Mouse (Mus musculus) R1 (cell line): ENCODE measurements at regions not wholly inside any gene's neighbourhood (a gene's known extent, or its start where the extent isn't known, plus 50 kb on each side); places are given as distances from the start of the nearest gene placed in this dataset.
A peak's percentile ranks its signal among the peaks of the same experiment; 100 is the strongest.

Experiments used
- DNase-seq: peaks from one replicate; pipeline ENCODE4 v3.0.0-alpha.2; 2018; ENCODE audit warnings: low read depth, low spot score

DNA sequence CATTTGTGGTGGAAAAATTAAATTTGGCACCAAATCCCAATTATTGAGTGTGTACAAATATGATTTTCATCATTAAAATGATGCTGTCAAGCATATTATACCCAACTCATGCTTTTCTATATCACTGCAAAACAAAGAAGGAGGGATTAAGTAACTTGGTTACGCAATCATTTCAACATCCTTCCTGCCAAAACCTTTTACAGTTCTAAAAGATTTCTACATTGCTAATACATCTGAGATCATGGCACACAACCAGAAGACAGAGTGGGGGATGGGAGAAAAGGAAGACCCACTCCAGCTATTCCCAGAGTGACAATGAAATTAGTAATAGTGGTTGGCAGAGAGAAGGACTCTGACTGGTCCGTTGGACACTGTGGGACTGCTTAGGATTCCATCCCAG, 280.3 kb upstream of the Nr2f2 start:
- no peak for DNase-seq

DNA sequence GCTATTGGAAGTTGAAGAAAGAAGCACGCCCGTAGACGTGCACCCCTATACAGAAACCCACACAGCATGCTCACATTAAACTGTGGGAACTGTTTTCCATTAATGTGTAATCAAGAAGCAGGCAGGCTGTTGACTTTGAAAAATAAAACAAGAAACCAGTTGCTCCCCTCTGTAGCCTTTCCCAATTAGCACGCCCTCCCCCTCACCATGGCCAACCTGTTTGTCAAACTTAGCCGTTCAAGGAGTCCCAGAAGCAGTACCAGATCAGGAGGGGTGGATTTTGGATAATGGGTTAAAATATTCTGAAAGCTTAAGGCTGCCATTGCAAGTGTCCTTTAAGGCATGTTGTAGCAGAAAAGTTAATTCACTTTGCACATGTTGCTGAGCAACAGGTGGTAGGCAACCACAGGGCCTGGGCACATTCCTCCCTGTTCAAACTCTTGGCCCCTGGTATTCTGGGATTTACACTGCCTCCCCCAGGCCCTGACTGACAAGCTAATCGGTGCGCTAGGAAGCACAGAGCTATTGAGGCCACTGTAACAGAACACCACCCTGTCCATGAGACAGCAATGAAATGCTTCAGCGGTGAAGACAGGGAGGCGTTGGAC, 277.3 kb upstream of the Nr2f2 start:
- peak; percentile 7 for DNase-seq

DNA sequence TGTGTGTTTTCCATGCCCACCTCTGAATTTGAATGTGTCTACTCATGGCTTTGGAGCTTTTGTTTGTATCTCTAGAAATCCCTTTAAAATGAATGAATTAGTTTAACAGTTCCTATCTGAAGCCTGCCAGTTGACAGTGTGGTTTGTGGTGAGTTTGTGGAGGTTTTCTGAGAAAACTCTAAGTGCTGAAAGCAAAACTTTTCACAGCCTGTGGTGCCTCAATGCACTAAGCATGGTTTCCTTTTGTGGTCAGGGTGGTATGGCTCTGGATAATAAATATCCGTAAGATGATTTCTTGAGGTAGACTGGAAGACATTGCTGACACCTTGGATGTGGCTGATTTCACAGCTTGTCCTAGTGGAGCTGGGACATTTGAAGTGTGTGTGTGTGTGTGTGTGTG, 276.5 kb upstream of the Nr2f2 start:
- no peak for DNase-seq

DNA sequence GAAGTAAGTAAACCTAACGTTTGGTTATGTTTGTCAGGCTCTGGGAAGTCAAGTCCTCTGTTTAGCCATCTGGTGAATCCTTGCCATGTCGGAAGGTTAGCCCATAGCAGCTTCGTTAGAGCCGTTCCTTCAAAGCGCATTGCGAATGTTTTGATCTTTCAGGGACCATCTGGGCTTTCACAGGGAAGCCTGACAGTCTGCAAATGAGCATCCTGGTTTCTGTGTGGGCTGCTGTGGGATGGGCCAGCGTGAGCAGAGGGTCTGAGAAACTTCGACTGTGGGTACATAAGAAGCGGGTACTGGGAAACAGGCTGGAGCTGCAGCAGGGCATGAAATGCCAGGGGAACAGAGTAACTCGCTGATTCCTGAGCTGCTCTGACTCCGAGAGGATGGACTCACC, 274.7 kb upstream of the Nr2f2 start:
- DNase-seq, result no peak

DNA sequence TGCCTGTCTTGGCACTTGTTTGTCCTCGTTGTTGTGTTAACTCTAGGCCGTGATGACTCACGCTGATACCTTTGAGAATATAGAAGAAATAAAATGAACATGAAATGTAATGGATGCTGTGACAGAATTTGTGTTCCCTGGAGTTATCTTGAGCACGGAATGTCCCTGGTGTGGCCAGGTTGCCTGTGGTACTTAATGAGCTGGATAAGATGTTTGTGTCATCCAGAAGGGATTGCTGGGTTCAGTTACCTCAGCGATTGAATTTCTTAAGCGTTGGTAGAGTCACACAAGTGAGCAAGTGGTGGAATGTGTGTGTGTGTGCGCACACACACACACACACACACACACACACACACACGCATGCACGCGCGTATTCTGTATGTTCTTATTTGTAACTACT, 274.0 kb upstream of the Nr2f2 start:
- DNase-seq, result no peak

DNA sequence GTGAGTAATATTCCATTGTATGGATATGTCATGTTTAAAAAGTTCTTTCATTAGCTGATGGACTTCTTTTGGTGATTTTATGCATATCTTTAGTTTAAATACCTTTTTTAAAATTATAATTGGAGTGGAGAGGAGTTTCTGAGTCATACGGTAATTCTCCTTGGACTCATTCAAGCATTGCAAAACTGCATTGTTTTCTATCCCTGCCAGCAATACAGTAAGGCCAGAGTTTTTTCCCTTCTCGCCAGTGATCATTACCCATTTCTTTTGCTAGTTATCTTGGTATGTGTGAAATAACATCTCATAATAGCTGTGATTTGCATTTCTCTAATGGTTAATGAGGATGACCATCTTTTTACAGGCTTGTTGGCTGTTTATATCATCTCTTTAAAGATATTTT, 271.6 kb upstream of the Nr2f2 start:
- DNase-seq, result no peak

DNA sequence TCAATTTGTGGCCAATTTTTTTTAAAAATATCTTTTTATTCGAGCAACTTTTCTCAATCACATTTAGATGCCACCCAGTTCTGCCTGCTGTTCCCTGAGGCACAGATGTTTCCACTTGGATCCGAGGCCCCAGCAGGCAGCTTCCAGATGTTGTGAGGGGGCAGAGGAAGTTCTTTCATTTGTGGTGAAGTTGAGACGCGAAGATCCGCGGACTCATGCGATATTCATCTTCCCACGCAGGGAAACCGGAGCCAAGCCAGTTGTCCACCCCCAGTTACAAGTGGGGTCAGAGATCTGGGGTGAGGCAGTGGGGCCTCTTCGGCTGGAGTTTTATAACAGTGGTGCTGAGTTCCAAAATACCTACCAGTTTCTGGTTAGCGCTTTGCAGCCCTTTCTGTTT, 267.5 kb upstream of the Nr2f2 start:
- no peak for DNase-seq

DNA sequence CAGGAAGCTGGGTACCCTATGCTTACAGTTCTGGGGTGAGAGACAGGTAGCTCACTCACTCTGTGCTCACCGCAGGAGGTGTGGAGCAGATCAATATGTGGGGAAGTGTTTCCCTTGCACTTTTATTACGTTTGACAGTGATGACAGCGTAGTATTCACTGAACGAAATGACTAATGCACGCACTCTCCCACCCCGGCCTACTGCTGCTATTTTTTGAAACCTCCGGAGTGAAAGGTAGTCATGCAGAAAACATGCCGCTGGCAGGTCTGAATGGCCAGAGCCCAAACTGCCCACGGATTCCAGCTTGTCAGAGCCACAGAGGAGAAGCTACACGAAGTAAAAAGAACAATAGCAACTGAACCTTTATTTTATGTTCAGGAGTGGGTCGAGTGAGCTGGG, 267.0 kb upstream of the Nr2f2 start:
- no peak for DNase-seq

DNA sequence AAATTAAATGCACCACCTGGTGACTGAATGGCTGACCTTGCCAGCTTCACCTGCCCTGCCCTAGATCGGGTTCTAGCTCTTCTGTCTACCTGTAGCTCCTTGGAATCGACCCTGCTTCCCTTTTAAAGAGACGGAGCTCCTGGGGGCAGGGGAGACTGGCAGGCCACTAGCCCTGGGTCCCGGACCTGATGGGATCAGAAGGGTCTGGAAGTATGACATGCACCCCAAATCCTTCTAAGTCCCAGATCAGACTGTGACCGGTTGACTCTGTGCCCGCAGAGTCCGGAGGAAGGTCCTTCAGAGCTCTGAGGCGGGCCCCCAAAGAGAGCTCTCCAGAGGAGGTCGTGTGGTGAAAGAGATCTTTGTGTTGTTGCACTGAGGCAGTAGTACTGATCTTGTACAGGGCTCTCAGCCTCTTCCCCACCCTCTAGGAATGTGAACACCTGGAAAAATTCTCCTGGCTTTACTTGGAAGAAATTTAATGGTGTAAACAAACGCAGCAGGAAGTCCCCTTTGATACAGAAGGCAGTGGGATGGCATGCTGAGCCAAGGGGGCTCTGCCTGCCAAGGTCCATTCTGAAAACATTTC, 259.2 kb upstream of the Nr2f2 start:
- DNase-seq, result peak; percentile 54

DNA sequence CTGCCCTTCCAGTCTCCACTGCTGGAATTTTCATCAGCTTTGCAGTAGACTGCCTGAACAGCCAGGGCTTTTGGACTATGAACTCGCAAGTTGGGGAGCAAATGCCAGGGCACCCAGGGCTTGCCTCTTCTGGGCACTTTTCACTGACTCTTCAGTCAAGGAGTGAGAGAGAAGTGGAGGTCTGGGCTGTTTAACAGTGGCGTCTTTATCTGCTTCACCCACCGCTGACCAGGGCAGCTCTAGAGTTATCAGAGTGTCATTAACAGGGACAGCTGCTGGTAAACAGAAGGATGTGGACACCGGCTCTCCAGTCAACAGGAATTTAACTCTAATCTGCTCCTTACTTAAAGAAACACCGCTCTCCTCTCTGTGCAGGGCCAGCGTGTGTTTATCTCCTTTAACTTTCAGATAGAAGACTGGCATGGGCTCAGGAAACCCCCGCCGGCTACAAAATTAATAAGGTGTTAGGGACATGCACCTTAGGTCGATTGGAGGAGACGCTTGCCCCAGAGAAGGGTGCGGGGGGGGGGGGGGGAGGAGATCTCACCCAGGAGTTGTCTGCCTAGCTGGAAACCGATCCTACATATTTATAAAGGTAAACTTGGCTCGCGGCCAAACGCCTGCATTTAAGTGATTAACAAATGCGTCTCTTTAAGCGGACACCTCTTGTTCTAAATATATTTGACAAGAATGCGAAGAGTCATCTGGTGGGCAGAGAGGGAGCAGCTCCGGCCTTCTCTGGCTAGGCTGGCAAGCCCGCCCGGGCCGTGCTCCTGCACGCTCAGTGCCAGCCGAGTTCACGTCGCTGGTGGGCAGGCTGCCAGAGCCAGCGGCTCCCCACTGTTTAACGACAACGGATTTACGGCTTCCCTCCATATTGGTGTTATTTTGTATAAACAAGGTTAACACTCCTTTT, 258.4 kb upstream of the Nr2f2 start:
- peak; percentile 51 for DNase-seq

DNA sequence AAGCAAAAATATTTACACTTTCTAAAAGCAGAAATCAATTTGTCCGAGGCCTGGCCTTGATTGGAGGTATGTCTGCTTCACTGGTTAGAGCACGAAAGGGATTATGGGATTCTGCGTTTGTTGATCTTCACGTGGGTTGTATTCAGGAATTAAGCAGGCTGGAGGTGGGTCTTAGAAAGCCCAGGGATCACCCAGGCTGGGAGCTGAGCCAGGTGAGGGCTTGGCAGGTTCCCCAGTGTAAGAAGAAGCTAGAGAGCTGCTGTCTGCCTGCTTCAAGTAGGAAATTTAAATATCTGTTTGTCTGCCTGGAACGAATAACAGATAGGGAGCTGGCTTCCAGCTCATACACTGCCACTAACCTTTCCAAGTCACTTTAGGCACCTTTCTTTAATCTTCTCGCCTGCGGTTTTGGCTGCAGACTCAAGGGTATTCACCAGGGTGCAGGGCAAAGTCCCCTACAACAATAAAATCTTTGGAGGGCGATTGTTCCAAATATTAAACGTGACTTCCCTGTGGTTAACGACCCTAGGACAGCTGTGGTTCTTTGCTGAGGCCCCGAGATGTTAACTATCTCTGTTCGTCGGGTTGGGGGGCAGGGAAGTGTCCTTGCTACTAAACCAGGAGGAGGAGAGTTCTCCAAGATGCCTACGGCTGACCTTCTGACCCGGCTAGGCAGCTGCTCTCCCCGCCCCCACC, 257.6 kb upstream of the Nr2f2 start:
- peak; percentile 59 for DNase-seq

DNA sequence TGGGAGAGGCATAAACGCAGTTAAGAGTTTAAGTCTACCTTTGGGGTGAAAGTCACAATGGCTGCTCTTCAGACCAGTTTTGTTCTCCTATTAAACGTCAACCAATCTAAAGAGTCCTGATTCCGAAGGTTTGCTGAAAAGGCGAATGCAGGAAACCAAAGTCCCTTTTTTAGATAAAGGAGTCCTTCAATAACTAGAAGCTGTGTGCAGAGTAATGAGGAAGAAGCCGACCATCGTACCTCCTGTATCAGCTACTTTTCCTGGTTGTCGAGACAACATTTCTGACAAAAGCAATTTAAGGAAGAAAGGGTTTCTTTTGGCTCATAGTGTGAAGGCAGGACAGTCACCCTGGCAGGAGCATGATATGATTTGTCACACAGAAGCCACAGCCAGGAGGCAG, 252.9 kb upstream of the Nr2f2 start:
- no peak for DNase-seq

DNA sequence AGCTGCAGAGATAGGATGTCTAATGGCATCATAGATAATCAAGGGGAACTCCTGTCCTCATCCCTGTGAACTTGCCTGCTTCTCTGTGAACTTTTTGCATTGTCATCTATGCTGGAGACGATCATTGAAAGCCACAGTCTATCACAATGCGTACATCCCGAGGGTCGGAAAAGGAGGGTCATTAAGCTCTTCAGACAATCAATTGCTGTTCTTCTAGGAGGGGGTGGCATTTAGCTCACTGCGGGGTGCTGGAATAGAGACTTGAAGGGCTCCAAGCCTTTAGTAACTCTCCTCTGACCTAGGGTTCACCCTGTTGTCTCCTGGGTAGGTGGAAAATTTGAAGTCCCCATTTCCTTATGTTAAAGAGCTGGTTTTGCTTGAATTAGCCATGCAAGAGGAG, 251.7 kb upstream of the Nr2f2 start:
- peak; percentile 64 for DNase-seq

DNA sequence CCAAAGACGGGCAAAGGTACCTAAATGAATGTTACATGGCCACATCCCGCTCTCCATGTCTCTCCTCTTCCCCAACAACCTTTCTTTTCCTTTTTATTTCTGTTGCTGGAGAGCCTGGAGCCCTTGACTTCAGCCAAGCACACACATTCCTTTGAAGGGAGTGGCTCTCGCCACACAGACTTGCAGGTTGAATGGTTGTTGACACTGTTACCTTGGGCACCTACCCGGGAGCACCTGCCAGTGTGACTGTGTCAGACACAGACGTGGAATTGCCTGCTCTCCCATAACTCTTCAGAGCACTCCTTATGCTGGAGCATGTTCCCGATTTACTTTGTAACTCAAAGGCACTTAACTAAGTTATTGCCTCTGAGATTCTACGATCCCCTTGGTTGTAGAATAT, 240.0 kb upstream of the Nr2f2 start:
- peak; percentile 73 for DNase-seq

DNA sequence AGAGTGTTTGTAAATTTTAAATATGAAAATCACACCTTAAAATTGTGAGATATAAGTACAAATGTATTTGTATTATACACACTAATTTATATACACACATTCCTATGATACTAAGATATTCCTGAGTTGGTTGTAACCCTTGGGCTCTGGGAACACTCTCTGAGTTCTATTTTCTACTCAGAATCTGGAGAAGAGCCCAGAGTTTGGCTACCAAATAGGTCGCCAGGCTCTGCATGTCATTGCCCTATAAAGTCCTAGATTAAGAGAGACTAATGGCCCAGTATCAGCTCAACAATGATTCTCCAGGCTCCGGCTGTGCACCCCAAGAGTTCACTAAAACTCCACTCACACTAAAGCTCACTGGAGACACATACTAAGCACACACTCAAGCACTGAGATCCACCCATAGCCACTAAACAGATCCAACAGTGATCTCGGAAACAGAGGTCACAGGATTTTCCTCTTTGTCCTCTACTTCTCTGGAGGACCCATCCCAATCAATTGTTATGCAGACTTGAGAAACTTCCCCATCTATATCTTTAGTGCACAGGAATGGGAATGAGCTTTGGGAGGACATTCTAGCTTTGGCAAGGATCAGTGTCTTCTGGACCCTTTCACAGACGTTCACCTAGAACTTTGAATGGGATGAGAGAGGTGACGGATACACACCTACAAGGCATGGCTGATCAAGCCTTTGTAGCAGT, 238.1 kb upstream of the Nr2f2 start:
- peak; percentile 51 for DNase-seq

DNA sequence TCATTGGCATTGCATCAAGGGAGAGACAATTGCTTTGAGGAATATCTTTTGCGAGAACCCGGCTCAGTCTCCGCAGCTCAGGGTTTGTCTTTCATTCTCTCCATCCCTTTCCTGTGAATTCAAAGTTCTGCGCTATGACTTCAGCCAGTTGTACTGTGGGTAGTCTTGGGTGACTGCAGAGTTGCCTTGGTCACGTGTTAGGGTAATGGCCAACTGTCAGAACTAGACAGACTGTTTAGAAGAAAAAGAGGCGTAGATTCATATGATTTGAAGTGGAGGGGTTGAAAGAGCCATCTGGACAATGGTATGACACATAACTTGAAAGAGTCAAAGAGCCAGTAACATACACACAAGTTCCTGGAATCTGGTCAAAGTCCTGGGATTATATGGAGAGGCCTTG, 226.5 kb upstream of the Nr2f2 start:
- DNase-seq, result no peak

DNA sequence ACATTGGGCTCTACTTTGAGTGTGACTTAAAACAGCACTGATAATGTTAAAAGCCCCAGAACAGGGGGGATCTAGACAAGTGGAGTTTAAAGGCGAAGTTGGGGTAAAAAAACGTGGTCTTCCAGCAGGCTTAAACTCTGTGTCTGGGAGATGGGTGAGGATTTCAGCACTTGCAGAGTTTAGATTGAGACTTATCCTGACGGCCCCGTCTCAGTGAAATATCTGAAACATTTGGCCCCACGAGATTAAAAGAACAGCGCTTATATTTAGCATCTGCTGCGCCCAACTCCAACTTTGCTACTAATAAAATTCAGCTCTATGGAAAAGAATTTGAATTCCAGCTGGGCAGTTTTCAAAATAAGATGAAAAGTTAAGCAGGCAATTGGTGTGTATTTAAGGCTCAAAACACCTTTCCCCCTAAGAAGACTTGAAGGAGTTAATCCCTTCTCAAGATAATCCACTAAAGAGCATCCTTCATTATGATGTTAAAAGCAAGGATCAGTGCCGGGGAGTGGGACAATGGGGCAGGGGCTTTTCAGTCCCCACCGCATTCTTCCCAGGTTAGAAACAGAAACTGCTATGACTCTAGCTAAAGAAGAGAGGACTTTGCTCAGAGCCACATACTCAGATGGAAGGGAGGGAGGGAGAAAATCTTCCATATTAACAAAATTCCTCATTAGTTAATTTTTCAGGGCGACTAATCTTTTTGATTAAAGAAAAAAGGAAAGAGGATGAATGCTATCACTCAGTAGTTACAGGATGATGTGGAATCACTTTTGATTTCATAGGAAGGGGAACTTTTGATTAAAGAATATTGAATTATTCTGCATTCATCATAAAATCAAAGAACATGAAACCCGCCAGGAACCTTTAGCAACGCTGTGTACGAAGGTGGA, 225.1 kb upstream of the Nr2f2 start:
- peak; percentile 82 for DNase-seq

DNA sequence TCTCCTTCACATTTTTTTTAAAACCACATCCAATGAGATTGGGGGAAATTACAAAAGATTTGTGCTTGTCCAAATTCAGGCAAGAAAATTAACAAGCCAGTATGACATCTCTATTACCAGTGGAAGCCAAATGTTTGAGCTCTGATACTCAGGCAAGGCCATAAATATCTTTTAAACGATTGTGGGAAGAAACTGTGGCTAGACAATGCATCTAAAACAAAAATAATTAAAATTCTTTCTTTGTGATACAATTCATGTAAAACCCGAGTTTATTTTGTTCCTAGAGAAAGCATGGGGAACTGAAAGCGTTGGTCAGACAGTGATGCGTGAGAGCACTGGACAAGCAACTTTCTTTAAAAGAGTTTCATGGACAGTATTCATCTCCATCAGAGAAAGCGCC, 223.2 kb upstream of the Nr2f2 start:
- no peak for DNase-seq

DNA sequence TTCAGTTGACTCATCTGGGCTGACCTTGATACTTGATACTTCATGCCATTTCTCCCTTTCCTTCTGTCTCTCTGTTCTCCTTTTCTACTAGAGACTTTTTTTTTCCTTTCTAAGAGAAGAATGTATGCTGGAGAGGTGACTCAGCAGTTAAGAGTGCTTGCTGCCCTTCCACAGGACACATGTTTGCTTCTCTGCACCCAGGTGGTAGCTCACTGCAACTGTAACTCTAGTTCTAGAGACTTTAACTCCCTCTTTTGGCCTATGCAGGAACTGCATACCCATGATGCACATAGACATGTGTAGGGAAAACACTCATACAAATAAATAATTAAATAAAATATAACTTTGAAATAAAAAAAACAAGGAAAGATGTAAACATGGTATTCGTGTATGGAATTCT, 221.5 kb upstream of the Nr2f2 start:
- peak; percentile 77 for DNase-seq

DNA sequence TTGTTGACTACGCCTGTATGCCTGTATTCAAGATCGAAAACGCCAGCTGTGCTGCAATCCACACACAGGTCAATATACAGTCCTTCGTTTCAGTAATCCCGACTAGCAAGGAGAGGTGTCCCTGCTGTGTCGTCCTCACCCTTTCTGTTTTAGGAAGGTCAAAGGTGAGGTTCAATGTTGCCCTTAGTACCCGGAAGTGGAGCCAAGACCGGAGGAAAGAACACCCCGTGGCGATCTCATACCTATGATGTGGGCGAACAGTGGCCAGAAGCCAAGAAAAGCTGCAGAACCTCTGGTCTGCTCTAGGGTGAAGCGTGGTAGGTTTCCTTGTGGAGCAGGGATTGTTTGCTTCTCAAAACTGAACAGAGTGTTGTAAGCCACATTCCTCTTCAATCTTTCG, 217.9 kb upstream of the Nr2f2 start:
- no peak for DNase-seq
